Mouse (Mus musculus) forebrain, embryonic 15.5 days (tissue): ENCODE data around the gene Epn2. TPM values are rescaled to one million over a fixed set of nuclear protein-coding genes. Genes with fewer than 3 reads are reported as not detected.

ENCODE experiments used
- ATAC-seq: fragments of 200-750 bp; cut with Nextera tagmentation; replicated peaks from 2 replicates; pipeline ENCODE4 v1.8.0; 2017; ENCODE audit warnings: mild to moderate bottlenecking, moderate TSS enrichment, moderate library complexity
- H3K27ac ChIP-seq: fragments of 300-500 bp; sonication (generic); replicated peaks from 2 replicates; pipeline ENCODE4 v1.5.1; 2015; ENCODE audit warnings: mild to moderate bottlenecking, inconsistent platforms
- H3K27me3 ChIP-seq: fragments of 300-500 bp; sonication (generic); 2 replicates; pipeline ENCODE4 v1.6.1; 2015; ENCODE audit warnings: inconsistent platforms
- H3K36me3 ChIP-seq: fragments of 300-500 bp; sonication (generic); 2 replicates; pipeline ENCODE4 v1.6.1; 2015; ENCODE audit warnings: mild to moderate bottlenecking, inconsistent platforms
- H3K4me1 ChIP-seq: fragments of 300-500 bp; sonication (generic); 2 replicates; pipeline ENCODE4 v1.6.1; 2015; ENCODE audit warnings: inconsistent platforms
- H3K4me2 ChIP-seq: fragments of 300-500 bp; sonication (generic); replicated peaks from 2 replicates; pipeline ENCODE4 v1.6.1; 2015; ENCODE audit warnings: mild to moderate bottlenecking, inconsistent platforms
- H3K4me3 ChIP-seq: fragments of 300-500 bp; sonication (generic); 2 replicates; pipeline ENCODE4 v1.5.1; 2015; ENCODE audit warnings: mild to moderate bottlenecking, inconsistent platforms
- H3K9ac ChIP-seq: fragments of 300-500 bp; sonication (generic); replicated peaks from 2 replicates; pipeline ENCODE4 v1.6.1; 2015; ENCODE audit warnings: mild to moderate bottlenecking, inconsistent platforms
- H3K9me3 ChIP-seq: fragments of 300-500 bp; sonication (generic); 2 replicates; pipeline ENCODE4 v1.6.1; 2016; ENCODE audit warnings: inconsistent platforms
- WGBS: fragments of 180-500 bp; shearing (Covaris S2); methylation state at CpG from one replicate; pipeline ENCODE4 v1.1.7; 2015; ENCODE audit warnings: mixed read lengths; 5-methylcytosine and 5-hydroxymethylcytosine counted together
- polyA plus RNA-seq: library from polyadenylated mRNA; unstranded; fragments of >200 nt; fragmentation: Nextera tagmentation; extraction: Ambion mirVana; gene quantifications from 2 replicates; pipeline ENCODE4 v1.2.1, GENCODE M21; 2015

Gene Epn2
- polyA plus RNA-seq, 1 experiment from 2014 or later: 67.3 TPM

DNA sequence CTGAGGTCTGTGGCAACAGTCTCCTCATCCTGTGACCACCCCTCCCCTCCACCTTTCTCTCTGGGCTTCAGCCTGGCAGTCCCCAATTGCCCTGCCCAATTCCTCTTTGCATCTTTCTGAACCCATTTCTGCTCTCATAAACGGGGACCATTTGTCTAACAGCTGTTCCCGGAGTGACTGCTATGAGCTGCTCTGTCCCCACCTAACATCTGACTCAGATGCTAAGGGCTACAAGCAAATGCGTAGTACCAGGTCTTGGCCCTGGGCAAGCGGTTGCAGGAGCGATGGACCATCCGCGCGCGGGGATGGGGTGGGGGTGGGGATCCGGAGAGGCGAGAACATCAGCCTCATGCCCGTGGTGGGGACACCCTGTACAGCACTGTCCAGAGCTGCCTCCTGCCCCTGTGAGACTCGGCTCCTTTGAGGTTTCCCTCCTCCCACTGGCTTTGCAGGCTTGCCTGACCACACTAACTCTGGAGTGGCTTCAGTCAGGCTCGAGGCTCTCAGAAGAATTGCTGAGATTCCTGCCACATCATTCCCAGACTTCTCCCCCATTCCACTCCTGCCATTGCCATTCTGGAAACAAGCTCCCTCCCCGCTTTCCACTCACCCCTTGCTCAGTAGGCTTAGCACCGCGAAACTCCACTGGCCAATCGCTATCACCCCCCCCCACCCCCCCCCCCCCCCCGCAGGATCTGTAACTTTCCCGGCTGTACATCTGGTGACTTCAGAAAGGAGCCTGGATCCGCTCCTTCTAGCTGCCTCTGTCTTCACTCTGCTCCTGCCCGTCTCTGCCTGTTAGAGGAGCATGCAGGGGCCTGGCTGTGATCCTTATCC, 36.4 kb upstream of the Epn2 start:
- 0 out of 2 replicates have a peak overlapping the region, but pooled peaks have one; percentile 22 for H3K9ac ChIP-seq

DNA sequence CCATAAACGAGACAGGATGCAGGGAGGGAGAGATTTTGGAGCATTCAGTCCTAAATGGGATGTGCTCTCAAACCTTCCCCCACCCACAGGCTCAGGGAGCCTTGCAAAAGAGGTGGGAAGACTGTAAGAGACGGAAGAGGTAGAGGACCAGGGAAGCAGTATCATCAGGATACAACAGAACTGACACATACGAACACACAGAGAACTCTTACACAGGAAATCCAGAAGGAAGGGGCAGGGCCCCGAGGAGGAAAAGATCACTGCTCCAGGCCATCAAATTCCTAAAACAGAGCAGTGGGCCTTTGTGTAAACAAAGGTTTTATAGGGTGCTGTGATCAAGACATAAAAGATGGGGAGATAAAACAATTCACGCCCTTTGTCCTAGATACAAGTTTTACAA, 34.9 kb upstream of the Epn2 start:
- ATAC-seq: no peak
- 77% methylated on average over 5 of the region's 5 CpGs for WGBS
- no peaks in the 10 kb centered on the region for H3K36me3 ChIP-seq
- H3K9ac ChIP-seq: no peak overlapping the region
- H3K4me1 ChIP-seq: peaks cover under 1% of the 10 kb centered on the region
- H3K4me2 ChIP-seq: no peak overlapping the region
- no peaks in the 10 kb centered on the region for H3K9me3 ChIP-seq
- H3K4me3 ChIP-seq: no peak overlapping the region
- H3K27ac ChIP-seq: no peak overlapping the region
- H3K27me3 ChIP-seq: no peaks in the 10 kb centered on the region

More for the DNA sequence above, 36.4 kb upstream of the Epn2 start:
- Histone ChIP-seq H3K27me3 (no peaks in the 10 kb centered on the region), H3K4me1 (peaks cover 8% of the 10 kb centered on the region), H3K4me2 (peak overlapping the region; percentile 40), H3K4me3 (peak overlapping the region; percentile 11; the same call in 1 of the 2 replicates), H3K27ac (no peak overlapping the region), H3K36me3 (no peaks in the 10 kb centered on the region), H3K9me3 (no peaks in the 10 kb centered on the region)
- ATAC-seq: no peak
- 15% methylated on average over 18 of the region's 22 CpGs for WGBS

GRCm38 (mm10) chr11:61612116-61612635, 32.7 kb upstream of the Epn2 start:
- 73% methylated on average over 4 of the region's 4 CpGs for WGBS
- no peak for ATAC-seq
- Histone ChIP-seq H3K4me2 (no peak overlapping the region), H3K9ac (no peak overlapping the region), H3K36me3 (no peaks in the 10 kb centered on the region), H3K4me1 (no peaks in the 10 kb centered on the region), H3K4me3 (no peak overlapping the region), H3K9me3 (no peaks in the 10 kb centered on the region), H3K27ac (no peak overlapping the region), H3K27me3 (no peaks in the 10 kb centered on the region)

DNA sequence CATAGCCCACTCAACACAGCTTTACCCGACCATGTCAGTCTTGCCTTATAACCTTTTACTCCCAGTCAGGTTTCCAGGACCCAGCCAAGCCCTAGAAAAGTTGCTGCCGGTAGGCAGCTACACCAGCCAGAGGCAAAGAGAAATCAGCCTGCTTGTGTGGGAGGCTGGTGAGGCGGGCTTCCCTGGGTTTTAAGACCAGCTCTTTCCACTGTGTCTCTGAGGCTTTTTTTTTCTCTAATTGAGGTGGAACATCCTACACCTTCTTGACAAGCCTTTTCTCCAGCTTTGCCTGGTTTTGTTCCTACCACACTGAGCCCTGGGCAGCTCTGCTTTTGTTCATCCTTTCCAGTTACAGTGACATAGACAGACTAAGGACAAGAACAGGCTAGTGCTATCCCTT, 31.7 kb upstream of the Epn2 start:
- Histone ChIP-seq H3K27ac (no peak overlapping the region), H3K27me3 (no peaks in the 10 kb centered on the region), H3K4me2 (no peak overlapping the region), H3K9ac (no peak overlapping the region), H3K9me3 (no peaks in the 10 kb centered on the region), H3K36me3 (no peaks in the 10 kb centered on the region), H3K4me3 (no peak overlapping the region), H3K4me1 (no peaks in the 10 kb centered on the region)
- ATAC-seq: no peak
- 88% methylated on average over 3 of the region's 3 CpGs for WGBS

DNA sequence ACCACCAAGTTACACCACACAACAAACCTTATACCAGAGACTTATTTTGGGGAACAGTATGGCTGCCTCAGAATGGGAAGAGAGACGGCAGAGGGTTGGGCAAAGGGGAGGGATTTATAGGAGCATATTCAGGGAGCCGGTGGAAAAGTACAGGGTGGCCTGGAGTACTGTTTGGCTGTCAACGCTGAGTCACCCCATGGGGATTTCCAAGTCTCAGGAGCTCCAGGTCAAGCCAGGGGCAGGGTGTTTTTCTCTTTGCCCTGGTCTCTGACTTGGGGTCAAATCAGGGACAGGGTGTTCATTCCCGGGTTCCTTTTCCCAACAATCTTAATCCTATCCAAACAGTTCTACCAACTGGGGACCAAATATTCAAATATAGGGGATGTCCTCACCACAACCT, 28.6 kb upstream of the Epn2 start:
- ATAC-seq: no peak
- Histone ChIP-seq H3K9me3 (no peaks in the 10 kb centered on the region), H3K9ac (no peak overlapping the region), H3K27me3 (no peaks in the 10 kb centered on the region), H3K4me3 (no peak overlapping the region), H3K4me1 (no peaks in the 10 kb centered on the region), H3K36me3 (no peaks in the 10 kb centered on the region), H3K27ac (no peak overlapping the region), H3K4me2 (no peak overlapping the region)
- 86% methylated on average over 4 of the region's 4 CpGs for WGBS

GRCm38 (mm10) chr11:61602705-61603104, 23.2 kb upstream of the Epn2 start:
- no peaks in the 10 kb centered on the region for H3K4me1 ChIP-seq
- no peak overlapping the region for H3K4me3 ChIP-seq
- no peak for ATAC-seq
- no peak overlapping the region for H3K4me2 ChIP-seq
- no peaks in the 10 kb centered on the region for H3K36me3 ChIP-seq
- no peak overlapping the region for H3K9ac ChIP-seq
- WGBS: 95% methylated on average over 7 of the region's 7 CpGs
- no peaks in the 10 kb centered on the region for H3K9me3 ChIP-seq
- no peaks in the 10 kb centered on the region for H3K27me3 ChIP-seq
- no peak overlapping the region for H3K27ac ChIP-seq

DNA sequence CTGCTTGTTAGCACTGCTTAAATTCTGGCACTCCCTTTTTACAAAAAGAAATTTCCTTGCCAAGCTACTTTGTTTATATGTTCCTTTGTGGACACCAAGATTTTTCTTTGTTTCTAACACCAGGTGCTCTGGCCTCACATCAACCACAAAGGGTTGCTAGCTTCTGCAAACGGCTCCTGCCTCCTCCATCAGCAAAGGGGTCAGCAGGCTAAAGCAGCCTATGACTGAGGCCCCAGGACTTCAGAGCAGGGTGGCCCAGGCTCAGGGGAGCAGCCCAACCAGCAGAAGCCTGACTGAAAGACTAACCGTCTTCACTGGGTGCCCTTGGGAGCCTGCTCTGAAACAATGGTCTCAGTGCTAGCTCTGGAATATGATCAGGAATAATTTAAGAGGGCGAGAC, 22.0 kb upstream of the Epn2 start:
- no peak overlapping the region for H3K27ac ChIP-seq
- no peak overlapping the region for H3K4me2 ChIP-seq
- H3K4me3 ChIP-seq: no peak overlapping the region
- no peaks in the 10 kb centered on the region for H3K4me1 ChIP-seq
- H3K36me3 ChIP-seq: no peaks in the 10 kb centered on the region
- ATAC-seq: no peak
- no peaks in the 10 kb centered on the region for H3K9me3 ChIP-seq
- no peaks in the 10 kb centered on the region for H3K27me3 ChIP-seq
- WGBS: 47% methylated on average over 3 of the region's 3 CpGs
- H3K9ac ChIP-seq: no peak overlapping the region

- 58% methylated on average over 6 of the region's 6 CpGs for WGBS
- Histone ChIP-seq H3K4me3 (no peak overlapping the region), H3K9me3 (no peaks in the 10 kb centered on the region), H3K4me1 (no peaks in the 10 kb centered on the region), H3K4me2 (no peak overlapping the region), H3K36me3 (no peaks in the 10 kb centered on the region), H3K27ac (no peak overlapping the region), H3K27me3 (no peaks in the 10 kb centered on the region), H3K9ac (no peak overlapping the region)
- no peak for ATAC-seq
These were observed 18.9 kb upstream of the Epn2 start for GRCm38 (mm10) chr11:61598367-61598766.

DNA sequence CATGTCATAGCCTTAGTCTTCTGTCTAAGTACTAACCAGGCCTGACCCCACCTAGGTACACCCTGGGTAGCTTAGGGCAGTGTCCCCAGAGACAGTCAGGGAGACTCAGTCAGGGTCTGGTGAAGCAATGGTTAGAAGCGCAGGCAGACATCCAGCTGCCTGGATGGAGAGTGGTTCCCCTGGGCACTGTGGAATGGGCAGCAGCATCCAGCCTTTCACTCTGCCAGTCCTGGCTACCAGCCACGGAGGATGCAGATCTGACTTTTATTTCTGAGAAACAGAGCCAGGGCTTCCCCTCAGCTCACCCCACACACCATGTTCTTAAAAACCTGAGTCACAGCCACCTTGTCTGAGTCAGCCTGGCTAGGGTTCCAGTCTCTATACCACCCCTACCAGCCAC, 18.0 kb upstream of the Epn2 start:
- Histone ChIP-seq H3K27me3 (no peaks in the 10 kb centered on the region), H3K27ac (no peak overlapping the region), H3K4me2 (no peak overlapping the region), H3K9ac (no peak overlapping the region), H3K9me3 (no peaks in the 10 kb centered on the region), H3K4me3 (no peak overlapping the region), H3K36me3 (no peaks in the 10 kb centered on the region), H3K4me1 (no peaks in the 10 kb centered on the region)
- 85% methylated on average over 2 of the region's 2 CpGs for WGBS
- no peak for ATAC-seq

DNA sequence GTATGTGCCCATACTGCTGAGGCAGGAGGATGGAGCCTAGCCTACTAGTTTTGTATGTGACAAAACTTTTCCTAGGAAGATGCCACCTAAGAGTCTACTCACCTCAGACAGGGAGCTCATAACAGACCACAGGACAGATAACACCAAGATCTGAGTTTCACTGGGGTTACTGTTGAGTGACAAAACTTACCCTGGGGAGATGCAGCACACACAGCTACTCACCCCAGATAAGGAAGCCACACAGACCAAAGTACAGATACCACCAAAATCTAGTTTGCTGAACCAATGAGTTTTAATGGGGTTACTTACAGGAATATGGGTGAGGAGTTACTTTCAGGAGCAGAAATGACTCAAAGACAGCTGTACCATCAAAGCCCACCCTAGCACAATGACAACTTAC, 13.6 kb upstream of the Epn2 start:
- Histone ChIP-seq H3K4me2 (no peak overlapping the region), H3K4me3 (no peak overlapping the region), H3K27ac (no peak overlapping the region), H3K9ac (no peak overlapping the region), H3K9me3 (no peaks in the 10 kb centered on the region), H3K36me3 (no peaks in the 10 kb centered on the region), H3K27me3 (no peaks in the 10 kb centered on the region), H3K4me1 (no peaks in the 10 kb centered on the region)
- ATAC-seq: no peak

GRCm38 (mm10) chr11:61592061-61592460, 12.6 kb upstream of the Epn2 start:
- 87% methylated on average over 3 of the region's 3 CpGs for WGBS
- no peak overlapping the region for H3K4me3 ChIP-seq
- no peaks in the 10 kb centered on the region for H3K36me3 ChIP-seq
- no peaks in the 10 kb centered on the region for H3K27me3 ChIP-seq
- no peak for ATAC-seq
- H3K9me3 ChIP-seq: no peaks in the 10 kb centered on the region
- no peaks in the 10 kb centered on the region for H3K4me1 ChIP-seq
- no peak overlapping the region for H3K9ac ChIP-seq
- H3K27ac ChIP-seq: no peak overlapping the region
- H3K4me2 ChIP-seq: no peak overlapping the region

GRCm38 (mm10) chr11:61590516-61591213, 11.2 kb upstream of the Epn2 start:
- ATAC-seq: no peak
- Histone ChIP-seq H3K27ac (no peak overlapping the region), H3K27me3 (no peaks in the 10 kb centered on the region), H3K36me3 (no peaks in the 10 kb centered on the region), H3K4me1 (no peaks in the 10 kb centered on the region), H3K4me3 (no peak overlapping the region), H3K9me3 (no peaks in the 10 kb centered on the region), H3K4me2 (no peak overlapping the region), H3K9ac (no peak overlapping the region)
- 69% methylated on average over 7 of the region's 7 CpGs for WGBS
